Mouse (Mus musculus) kidney, postnatal 25 days (tissue): ENCODE data around the gene Vgll4.
A peak's percentile ranks its signal among the peaks of the same experiment; 100 is the strongest.

Experiments
- DNase-seq, 2 experiments: peaks; one replicate each; pipeline ENCODE4 v3.0.0; 2021; ENCODE audit warnings: mixed read lengths in 2 of 2

Vgll4 gene

DNA sequence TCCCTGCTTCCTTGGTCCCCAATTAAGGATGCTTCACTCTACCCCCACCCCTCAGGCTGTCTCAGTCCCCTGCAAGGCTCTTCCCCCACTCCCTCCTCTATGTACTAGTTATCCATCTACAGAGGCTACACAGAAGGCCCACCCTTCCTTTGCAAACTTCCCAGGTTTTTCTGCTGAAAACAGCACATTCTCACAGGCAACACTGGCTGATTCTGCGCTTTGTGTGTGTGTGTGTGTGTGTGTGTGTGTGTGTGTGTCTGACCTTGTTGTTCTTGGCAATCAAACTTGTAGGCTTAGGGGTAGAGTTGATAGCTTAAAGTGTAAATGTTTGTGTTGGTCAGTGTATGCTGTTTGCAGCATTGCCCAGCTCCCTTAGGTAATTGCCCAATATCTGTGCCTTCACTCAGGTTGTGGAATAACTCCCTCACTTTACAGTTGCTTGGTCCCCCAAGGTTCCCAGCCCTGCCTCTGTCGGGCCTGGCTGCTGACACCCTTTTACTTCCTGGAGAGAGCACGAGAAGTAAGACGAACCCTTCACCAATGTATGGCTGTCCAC lies 135.9 kb downstream of the Vgll4 start:
- peak; percentile 73 to 84 for DNase-seq

DNA sequence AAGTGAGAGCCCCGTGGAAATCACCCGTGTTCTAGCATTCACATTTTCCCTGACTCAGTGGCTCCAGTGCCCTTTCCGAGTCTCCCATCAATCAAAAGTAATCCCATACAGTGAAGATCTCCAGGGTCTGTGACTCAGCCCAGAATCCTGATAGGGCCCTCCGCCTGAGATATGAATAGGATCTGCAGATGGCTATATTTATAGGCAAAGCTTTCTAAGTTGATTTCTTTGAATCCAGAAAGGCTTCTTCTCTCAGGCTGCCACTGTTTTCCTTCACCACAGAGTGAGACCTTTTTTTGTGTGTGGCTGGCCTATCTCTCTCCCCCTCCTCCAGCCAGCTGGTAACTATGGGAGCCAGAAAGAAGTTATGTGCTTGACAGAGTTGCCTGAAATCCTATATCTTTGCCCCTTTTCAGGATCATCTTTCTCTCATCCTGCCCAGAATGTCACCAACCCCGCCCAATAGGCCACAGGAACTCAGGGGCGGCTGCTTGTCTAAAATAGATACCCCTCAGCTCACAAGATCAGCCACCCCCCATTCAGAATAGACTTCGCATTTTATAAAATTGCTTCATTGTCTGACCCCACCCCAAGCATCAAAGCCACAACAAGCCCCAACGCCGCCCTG lies 136.6 kb downstream of the Vgll4 start:
- DNase-seq, result no peak

DNA sequence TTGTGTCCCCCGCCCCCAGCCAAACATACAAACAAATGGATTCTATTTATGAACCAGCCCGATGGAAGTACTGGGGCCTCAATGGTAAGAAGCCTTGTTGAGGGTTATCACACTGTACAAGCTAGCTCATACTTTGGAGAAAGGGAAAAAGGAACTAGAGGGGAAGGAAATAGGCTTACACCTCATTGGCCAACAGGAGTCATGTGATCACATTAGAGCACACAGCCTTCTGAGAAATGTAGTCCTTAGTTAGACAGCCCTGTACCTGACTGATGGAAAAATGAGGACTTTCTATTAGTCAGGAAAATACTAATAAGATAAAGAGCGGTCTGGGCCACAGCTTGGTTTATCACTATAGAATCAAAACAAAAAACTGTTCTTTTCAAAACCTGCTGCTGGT lies 138.0 kb downstream of the Vgll4 start:
- no peak for DNase-seq

DNA sequence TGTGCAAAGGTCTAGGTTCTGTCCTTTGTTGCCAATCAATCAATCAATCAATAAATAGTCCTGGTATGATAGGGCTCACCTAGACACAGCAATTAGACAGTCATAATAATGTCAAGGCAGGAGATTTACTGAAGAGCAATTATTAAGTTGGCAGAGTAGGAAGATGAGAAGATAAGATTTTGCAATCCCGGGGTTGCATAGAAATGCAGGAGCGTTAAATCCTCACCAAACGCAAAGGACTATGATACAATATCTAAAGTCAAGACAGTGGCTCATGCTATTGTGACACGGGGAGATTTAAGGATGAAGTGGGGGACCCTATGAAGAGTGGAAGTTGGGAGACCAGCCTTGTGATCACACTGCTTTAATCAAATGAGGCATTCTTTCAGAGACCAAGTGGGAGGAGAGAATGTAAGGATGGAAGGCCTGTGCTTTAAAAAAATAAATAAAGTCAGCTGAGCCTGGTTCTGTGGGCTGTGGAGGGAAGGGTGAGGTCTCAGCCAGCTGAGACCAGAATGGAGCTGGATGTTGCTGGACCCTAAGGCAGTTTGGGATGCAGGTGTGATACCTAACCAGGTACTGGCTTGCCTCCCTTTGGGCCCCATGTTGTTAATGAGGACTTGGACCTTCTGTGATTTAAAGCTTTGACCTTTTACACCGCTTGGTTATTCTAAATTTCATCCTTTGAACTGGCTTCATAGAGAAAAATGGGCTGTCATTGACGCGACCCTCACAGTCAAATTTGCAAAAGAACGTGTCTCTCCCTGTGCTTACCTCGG lies 139.9 kb downstream of the Vgll4 start:
- no peak for DNase-seq

DNA sequence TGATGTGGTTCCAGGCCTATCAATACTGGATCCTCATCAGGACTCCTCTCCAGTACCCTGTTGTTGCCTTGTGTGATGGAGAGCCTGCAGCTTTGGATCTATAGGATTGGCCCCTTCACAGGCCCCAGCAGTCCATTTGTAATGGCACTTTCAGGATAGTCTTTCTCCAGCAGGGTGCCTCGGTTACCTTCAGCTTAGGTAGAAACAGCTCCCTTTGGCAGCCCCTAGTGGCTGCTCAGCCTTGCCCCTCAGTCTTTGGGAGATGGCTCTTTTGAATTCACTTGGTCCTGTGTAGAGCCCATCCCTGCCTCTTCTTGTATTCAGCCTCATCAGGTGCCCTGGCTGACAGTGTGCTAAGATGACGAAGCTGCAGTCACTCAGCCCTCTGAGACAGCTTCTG lies 142.9 kb downstream of the Vgll4 start:
- no peak for DNase-seq

DNA sequence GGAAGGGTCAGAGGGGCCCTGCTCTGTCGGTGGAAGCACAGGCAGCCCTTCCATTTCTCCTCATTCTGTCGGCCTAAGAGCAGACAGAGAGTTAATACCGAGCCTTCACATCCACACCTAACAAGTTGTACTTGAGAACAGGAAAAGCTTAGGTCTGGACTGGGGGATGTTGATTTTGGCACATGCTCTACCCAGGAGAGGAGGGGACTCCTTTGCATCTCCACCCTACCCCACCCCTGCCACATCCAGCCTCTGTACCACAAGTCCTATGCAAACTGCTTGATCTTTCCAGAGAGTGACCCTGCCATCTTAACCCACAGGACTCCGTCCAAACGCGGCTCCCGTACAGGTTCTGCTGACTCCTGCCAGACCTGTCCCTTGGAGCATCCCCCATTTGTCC lies 148.1 kb downstream of the Vgll4 start:
- DNase-seq, result no peak

DNA sequence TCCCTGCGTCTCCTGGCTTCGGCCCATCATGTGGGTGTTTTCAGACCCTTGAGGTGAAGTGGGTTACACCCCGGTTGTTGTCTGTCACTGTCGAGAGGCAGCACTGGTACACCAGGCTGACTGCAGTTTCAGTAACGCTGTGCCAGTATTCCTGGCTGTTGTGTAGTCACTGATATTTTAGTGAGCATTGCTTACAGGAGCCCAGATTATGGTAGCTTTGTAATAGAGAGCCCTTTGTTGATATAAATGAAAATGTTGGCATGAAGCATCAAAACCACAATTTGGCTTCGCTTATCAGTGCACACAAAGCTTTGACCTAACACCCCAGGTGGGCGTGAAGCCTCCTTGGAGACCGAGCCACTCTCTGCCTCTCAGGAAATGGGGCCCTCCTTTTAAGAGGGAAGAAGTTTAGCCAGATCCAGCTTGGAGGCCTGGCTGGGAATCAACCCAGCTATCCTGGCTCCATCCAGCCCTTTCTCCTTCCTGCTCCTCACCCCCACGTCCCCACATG lies 149.8 kb downstream of the Vgll4 start:
- DNase-seq, result no peak

DNA sequence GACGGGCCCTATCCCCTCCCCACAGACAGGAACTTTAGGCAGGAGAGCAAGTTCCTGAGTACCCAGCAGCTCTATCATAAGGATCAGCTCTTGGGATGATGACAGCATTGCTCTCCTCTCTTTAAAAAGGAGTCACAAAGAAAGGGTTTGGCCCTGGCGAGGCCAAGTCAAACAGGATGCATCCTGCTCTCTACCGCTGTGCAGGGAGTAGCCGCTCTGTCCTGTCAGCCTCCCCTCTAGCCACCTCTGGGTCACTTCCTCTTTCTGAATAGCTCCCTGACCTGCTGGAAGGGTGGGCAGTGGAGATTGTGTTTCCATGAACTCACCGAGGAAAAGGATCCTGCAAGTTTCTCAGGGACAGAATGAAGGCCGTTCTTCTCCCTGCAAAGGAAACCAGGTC lies 151.3 kb downstream of the Vgll4 start:
- DNase-seq, result peak in 1 of 2 experiments; percentile 70

DNA sequence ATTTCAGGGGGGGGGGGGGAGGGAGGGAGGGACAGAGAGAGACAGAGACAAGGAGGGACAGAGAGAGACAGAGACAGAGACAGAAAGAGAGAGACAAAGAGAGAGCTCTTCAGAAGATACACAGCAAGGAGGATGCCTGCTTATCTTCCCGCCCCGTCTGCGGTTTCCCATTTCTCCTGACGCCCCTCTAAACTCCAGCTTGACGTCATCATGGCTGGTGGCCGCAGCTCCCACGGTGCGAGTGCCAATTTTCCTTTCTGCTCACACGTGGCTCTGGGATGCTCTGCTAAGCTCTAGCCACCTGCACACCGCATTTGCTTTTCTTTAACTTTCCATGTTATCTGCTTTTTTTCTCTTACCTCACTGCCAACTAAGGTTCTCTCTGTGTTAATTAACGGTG lies 151.8 kb downstream of the Vgll4 start:
- no peak for DNase-seq

DNA sequence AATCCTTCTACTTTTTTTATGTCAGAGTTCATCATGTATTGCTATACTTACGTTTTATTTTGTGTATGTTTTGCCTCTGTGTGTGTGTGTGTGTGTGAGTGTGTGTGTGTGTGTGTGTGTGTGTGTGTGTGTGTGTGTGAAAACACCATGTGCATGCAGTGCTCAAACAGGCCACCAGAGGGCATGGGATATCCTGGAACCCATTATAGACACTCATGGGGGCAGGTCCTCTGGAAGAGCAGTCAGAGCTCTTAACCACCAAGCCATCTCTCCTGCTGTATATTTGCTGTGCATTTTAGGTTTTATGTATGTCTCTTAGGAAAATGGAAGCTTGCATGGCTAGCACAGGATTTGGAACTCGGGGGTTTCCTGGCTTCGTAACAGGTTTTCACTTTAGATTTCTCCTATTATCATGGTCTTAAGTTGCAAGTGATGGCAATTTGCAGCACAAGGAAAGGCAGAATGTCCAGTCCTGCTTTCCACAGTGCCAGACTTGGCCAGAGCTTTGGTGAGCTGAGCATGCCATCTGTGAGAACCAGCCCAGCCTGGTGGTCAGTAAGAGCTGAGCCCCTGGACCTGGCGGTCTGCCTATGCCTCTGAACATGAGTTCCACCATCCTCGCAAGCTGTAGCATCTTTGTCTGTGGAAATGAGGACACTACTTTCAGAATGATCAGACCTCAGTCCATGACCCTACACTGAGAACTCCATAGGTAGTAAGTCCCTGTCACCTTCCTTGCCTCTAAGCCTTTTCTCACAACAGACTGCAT lies 154.7 kb downstream of the Vgll4 start:
- no peak for DNase-seq

DNA sequence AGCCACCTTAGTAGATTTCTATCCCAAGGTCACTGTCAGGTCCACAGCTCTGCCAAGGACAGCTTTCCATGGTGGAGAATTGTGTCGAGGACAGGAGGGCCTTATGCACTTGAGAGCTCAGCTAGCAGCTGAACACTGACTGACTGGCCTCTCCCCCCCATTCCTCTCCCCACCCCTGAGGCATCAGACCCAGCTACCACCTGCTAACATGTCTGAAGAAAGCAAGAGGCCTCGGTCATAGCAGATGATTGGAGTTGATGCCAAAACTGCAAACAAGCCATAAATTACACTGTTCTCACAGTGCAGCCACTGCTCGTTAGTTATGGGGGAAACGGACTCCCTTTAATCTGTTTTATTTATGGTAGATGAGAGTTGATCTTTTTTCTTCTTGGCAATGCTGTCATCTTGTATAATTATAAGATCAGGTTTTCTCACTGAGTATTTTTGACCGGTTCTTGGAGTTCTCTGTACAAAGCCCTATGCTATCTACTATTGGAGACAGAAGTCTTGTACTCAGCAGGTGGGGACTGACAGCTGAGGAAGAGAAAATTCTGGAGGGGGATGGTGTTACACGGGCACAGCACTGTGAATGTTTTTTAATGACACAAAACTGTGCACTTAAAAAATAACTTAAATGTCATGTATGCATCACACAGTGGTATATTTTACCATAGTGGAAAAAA lies 155.5 kb downstream of the Vgll4 start:
- no peak for DNase-seq

DNA sequence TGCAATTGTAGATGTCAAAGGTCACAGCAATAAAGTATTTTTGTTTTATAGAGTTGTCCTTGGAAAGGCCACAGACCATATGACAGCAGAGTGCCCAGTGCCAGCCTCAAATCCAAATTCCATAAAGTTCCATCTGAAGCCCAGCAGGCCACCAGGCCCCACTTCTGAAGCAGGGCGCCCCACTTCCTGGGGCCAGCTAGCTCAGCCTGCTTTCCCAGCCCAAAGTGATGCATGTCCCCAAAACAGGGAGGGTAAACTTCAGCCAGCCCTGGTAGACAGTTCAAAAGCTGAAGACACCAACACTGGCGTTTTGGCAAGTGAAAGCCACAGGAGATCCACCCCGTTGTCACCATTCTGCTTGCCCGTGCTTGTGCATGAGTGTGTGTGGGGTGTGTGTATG lies 157.0 kb downstream of the Vgll4 start:
- DNase-seq, result no peak

DNA sequence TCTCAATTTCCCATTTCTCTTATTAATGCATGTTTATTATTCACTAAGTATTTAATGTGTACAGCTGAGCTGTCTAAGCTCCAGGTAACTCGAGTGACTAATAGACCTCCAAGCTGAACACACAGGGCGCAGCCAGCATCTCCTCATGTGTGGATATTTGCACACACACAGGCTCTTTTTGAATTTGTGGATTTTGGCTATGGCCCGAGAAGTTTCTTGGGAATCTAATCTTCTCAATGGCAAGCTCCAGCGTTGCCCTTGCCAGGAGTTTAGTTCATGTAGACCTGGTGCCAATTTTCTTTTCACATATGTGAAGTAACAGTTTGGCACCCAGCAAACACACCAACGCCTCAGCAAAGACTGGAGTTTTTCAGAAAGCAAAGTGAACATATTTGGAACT lies 157.5 kb downstream of the Vgll4 start:
- DNase-seq, result no peak
